Mouse (Mus musculus): ENCODE measurements around the gene Akain1. TPM values are rescaled to one million over a fixed set of nuclear protein-coding genes. Genes with fewer than 3 reads are reported as not detected.

Gene Akain1
- total and polyA plus RNA-seq, 3 experiments = 0.12 TPM; not detected in 2

- intact Hi-C loops (cut with DNase I) = no loop called here
- Histone ChIP-seq H3K36me3 (ENCODE audit: control insufficient read depth, insufficient read depth, low read length) (no peaks in the 10 kb centered on the region), H3K4me3 (no peak overlapping the region), H3K27me3 (ENCODE audit: control insufficient read depth, insufficient read depth, low read length) (no peaks in the 10 kb centered on the region), H3K27ac (no peak overlapping the region), H3K9ac (ENCODE audit: low read depth, low read length) (no peak overlapping the region), H3K4me1 (ENCODE audit: control insufficient read depth, insufficient read depth, low read length) (no peaks in the 10 kb centered on the region), H3K79me2 (replicated peaks; ENCODE audit: control insufficient read depth, insufficient read depth, low read length) (no peaks in the 10 kb centered on the region)
- no peak for TF ChIP-seq POLR2A (IDR thresholded peaks at IDR 0.05; ENCODE audit: insufficient read depth, low read depth, low read length)
- no peak for TF ChIP-seq EP300 (IDR thresholded peaks at IDR 0.05; ENCODE audit: insufficient read depth, low read depth, low read length)
- TF ChIP-seq CTCF (IDR thresholded peaks at IDR 0.05) = no peak
- 47% methylated on average over 10 of the region's 10 CpGs for WGBS
- DNase-seq = no peak
These were observed 32.0 kb downstream of the Akain1 start for GRCm38 (mm10) chr17:69471171-69471570.

DNA sequence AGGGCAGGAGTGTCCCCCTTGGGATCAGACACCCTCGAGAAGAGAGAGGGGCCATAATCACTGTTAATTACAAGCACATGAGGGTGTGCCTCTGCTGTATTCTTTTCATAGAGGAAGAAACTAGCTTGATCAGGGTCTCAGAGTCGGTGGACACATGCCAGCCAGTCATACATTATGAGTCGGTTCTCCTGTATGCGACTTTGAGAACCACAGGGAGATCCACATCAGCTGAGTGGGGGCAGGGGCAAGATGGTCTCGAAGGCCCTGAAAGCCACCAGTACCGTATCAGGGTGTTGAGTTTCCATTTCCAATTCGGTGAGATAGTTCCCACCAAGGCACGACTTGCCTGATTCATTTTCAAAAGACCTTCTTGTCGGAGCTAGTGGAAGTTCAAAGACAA is 33.3 kb downstream of the Akain1 start:
- WGBS = 60% methylated on average over 9 of the region's 9 CpGs
- Histone ChIP-seq H3K36me3 (ENCODE audit: control insufficient read depth, insufficient read depth, low read length) (no peaks in the 10 kb centered on the region), H3K9ac (ENCODE audit: low read depth, low read length) (no peak overlapping the region), H3K4me3 (no peak overlapping the region), H3K27me3 (ENCODE audit: control insufficient read depth, insufficient read depth, low read length) (no peaks in the 10 kb centered on the region), H3K79me2 (replicated peaks; ENCODE audit: control insufficient read depth, insufficient read depth, low read length) (no peaks in the 10 kb centered on the region), H3K27ac (no peak overlapping the region), H3K4me1 (ENCODE audit: control insufficient read depth, insufficient read depth, low read length) (no peaks in the 10 kb centered on the region)
- no peak for DNase-seq
- intact Hi-C loops (cut with DNase I) = no loop called here
- no peak for TF ChIP-seq POLR2A (IDR thresholded peaks at IDR 0.05; ENCODE audit: insufficient read depth, low read depth, low read length)
- no peak for TF ChIP-seq CTCF (IDR thresholded peaks at IDR 0.05)
- TF ChIP-seq EP300 (IDR thresholded peaks at IDR 0.05; ENCODE audit: insufficient read depth, low read depth, low read length) = no peak

- H3K79me2 ChIP-seq (replicated peaks; ENCODE audit: control insufficient read depth, insufficient read depth, low read length) = no peaks in the 10 kb centered on the region
- no peak overlapping the region for H3K4me3 ChIP-seq
- 55% methylated on average over 4 of the region's 4 CpGs for WGBS
- TF ChIP-seq POLR2A (IDR thresholded peaks at IDR 0.05; ENCODE audit: insufficient read depth, low read depth, low read length) = no peak
- TF ChIP-seq EP300 (IDR thresholded peaks at IDR 0.05; ENCODE audit: insufficient read depth, low read depth, low read length) = no peak
- TF ChIP-seq CTCF (IDR thresholded peaks at IDR 0.05) = no peak
- no peak for DNase-seq
- intact Hi-C loops (cut with DNase I) = no loop called here
- H3K4me1 ChIP-seq (ENCODE audit: control insufficient read depth, insufficient read depth, low read length) = no peaks in the 10 kb centered on the region
- no peaks in the 10 kb centered on the region for H3K27me3 ChIP-seq (ENCODE audit: control insufficient read depth, insufficient read depth, low read length)
- no peak overlapping the region for H3K27ac ChIP-seq
- no peaks in the 10 kb centered on the region for H3K36me3 ChIP-seq (ENCODE audit: control insufficient read depth, insufficient read depth, low read length)
- no peak overlapping the region for H3K9ac ChIP-seq (ENCODE audit: low read depth, low read length)
These were observed 35.0 kb downstream of the Akain1 start for GRCm38 (mm10) chr17:69474084-69474483.

DNA sequence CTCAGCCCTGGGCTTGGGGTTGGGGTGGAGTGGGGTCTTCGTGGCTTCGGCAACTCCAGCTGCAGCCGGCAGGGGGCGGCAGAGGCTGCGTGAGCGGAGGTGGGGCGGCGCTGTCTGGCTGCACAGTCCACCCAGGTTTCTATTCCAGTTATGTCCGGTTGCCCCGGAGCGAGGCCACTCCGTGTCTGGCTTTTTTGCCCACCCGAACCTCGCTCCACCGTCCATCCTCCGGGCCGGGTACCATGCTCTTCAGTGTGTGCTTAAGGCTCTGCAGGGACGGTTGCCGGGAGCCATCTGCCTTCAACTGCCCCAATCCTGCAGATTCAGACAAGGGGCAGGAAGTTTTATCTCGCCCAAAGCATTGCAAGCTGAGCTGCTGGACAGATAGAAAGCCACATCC is 36.3 kb downstream of the Akain1 start:
- Histone ChIP-seq H3K9ac (ENCODE audit: low read depth, low read length) (peak overlapping the region; percentile 57), H3K4me1 (ENCODE audit: control insufficient read depth, insufficient read depth, low read length) (no peaks in the 10 kb centered on the region), H3K4me3 (peak overlapping the region; percentile 43), H3K36me3 (ENCODE audit: control insufficient read depth, insufficient read depth, low read length) (no peaks in the 10 kb centered on the region), H3K27ac (no peak overlapping the region), H3K79me2 (replicated peaks; ENCODE audit: control insufficient read depth, insufficient read depth, low read length) (no peaks in the 10 kb centered on the region), H3K27me3 (ENCODE audit: control insufficient read depth, insufficient read depth, low read length) (no peaks in the 10 kb centered on the region)
- peak; percentile 44 to 71 for DNase-seq
- intact Hi-C loops (cut with DNase I) = no loop called here
- WGBS = 1% methylated on average over 20 of the region's 20 CpGs
- TF ChIP-seq POLR2A (IDR thresholded peaks at IDR 0.05; ENCODE audit: insufficient read depth, low read depth, low read length) (no peak), EP300 (IDR thresholded peaks at IDR 0.05; ENCODE audit: insufficient read depth, low read depth, low read length) (no peak), CTCF (IDR thresholded peaks at IDR 0.05) (peak; percentile 92)

- H3K9ac ChIP-seq (ENCODE audit: low read depth, low read length) = no peak overlapping the region
- H3K4me3 ChIP-seq = no peak overlapping the region
- H3K4me1 ChIP-seq (ENCODE audit: control insufficient read depth, insufficient read depth, low read length) = no peaks in the 10 kb centered on the region
- no peaks in the 10 kb centered on the region for H3K27me3 ChIP-seq (ENCODE audit: control insufficient read depth, insufficient read depth, low read length)
- no peaks in the 10 kb centered on the region for H3K36me3 ChIP-seq (ENCODE audit: control insufficient read depth, insufficient read depth, low read length)
- H3K79me2 ChIP-seq (replicated peaks; ENCODE audit: control insufficient read depth, insufficient read depth, low read length) = no peaks in the 10 kb centered on the region
- intact Hi-C loops (cut with DNase I) = no loop called here
- no peak for TF ChIP-seq EP300 (IDR thresholded peaks at IDR 0.05; ENCODE audit: insufficient read depth, low read depth, low read length)
- TF ChIP-seq CTCF (IDR thresholded peaks at IDR 0.05) = no peak
- no peak for TF ChIP-seq POLR2A (IDR thresholded peaks at IDR 0.05; ENCODE audit: insufficient read depth, low read depth, low read length)
- WGBS = 26% methylated on average over 2 of the region's 2 CpGs
- no peak for DNase-seq
- no peak overlapping the region for H3K27ac ChIP-seq
These were observed 38.4 kb downstream of the Akain1 start for GRCm38 (mm10) chr17:69477526-69477925.

GRCm38 (mm10) chr17:69479261-69479660 is 40.1 kb downstream of the Akain1 start:
- WGBS = 56% methylated on average over 4 of the region's 4 CpGs
- no peak for TF ChIP-seq EP300 (IDR thresholded peaks at IDR 0.05; ENCODE audit: insufficient read depth, low read depth, low read length)
- TF ChIP-seq CTCF (IDR thresholded peaks at IDR 0.05) = no peak
- no peak for TF ChIP-seq POLR2A (IDR thresholded peaks at IDR 0.05; ENCODE audit: insufficient read depth, low read depth, low read length)
- intact Hi-C loops (cut with DNase I) = no loop called here

More at GRCm38 (mm10) chr17:69479261-69479660, 40.1 kb downstream of the Akain1 start:
- no peaks in the 10 kb centered on the region for H3K79me2 ChIP-seq (replicated peaks; ENCODE audit: control insufficient read depth, insufficient read depth, low read length)
- no peaks in the 10 kb centered on the region for H3K36me3 ChIP-seq (ENCODE audit: control insufficient read depth, insufficient read depth, low read length)
- no peak overlapping the region for H3K9ac ChIP-seq (ENCODE audit: low read depth, low read length)
- DNase-seq = no peak
- no peaks in the 10 kb centered on the region for H3K4me1 ChIP-seq (ENCODE audit: control insufficient read depth, insufficient read depth, low read length)
- no peaks in the 10 kb centered on the region for H3K27me3 ChIP-seq (ENCODE audit: control insufficient read depth, insufficient read depth, low read length)
- H3K4me3 ChIP-seq = no peak overlapping the region
- no peak overlapping the region for H3K27ac ChIP-seq
